Mouse (Mus musculus) lung, adult 2 months (tissue): ENCODE measurements around the gene Zfp827. TPM values are rescaled to one million over a fixed set of nuclear protein-coding genes. Genes with fewer than 3 reads are reported as not detected.

Experiments
- DNase-seq: peaks from one replicate; pipeline ENCODE4 v3.0.0; 2022
- H3K4me1 ChIP-seq: fragments of 200-500 bp; 2 replicates; pipeline ENCODE4 v1.6.1; 2011; ENCODE audit warnings: low read length; ENCODE audit not compliant: control insufficient read depth, insufficient read depth
- H3K4me3 ChIP-seq: fragments of 200-500 bp; replicated peaks from 2 replicates; pipeline ENCODE3; 2011; ENCODE audit warnings: low read depth, mild to moderate bottlenecking, control low read depth, low read length; ENCODE audit errors: extremely low read depth
- CTCF ChIP-seq: fragments of 200-500 bp; IDR thresholded peaks from 2 replicates; pipeline ENCODE4 v1.5.1; 2011; ENCODE audit warnings: mild to moderate bottlenecking, low read length, control low read depth; ENCODE audit not compliant: insufficient read depth
- POLR2A ChIP-seq: fragments of 200-500 bp; IDR thresholded peaks from 2 replicates; pipeline ENCODE4 v1.6.1; 2011; ENCODE audit warnings: low read depth, mild to moderate bottlenecking, control low read depth, low read length, borderline replicate concordance; ENCODE audit errors: extremely low read depth
- WGBS: fragments of 180-500 bp; shearing (Covaris S2); methylation state at CpG from one replicate; pipeline ENCODE4 v1.1.7; 2018; 5-methylcytosine and 5-hydroxymethylcytosine counted together
- polyA plus RNA-seq: library from polyadenylated mRNA; depleted of rRNA; stranded (reverse); fragments of >200 nt; gene quantifications from 2 replicates; pipeline ENCODE4 v1.2.3, GENCODE M21; 2012

Zfp827 gene
- polyA plus RNA-seq, 1 experiment = 9.6 TPM

- Histone ChIP-seq H3K4me1 (no peaks in the 10 kb centered on the region), H3K4me3 (no peak overlapping the region)
- 84% methylated on average over 10 of the region's 10 CpGs for WGBS
- DNase-seq = no peak
- no peak for TF ChIP-seq POLR2A
- no peak for TF ChIP-seq CTCF
Observed at GRCm38 (mm10) chr8:79148799-79149198, 120.6 kb downstream of the Zfp827 start.

GRCm38 (mm10) chr8:79149880-79150279 is 121.6 kb downstream of the Zfp827 start:
- TF ChIP-seq POLR2A (no peak), CTCF (no peak)
- Histone ChIP-seq H3K4me1 (no peaks in the 10 kb centered on the region), H3K4me3 (no peak overlapping the region)
- WGBS = 92% methylated on average over 10 of the region's 10 CpGs
- no peak for DNase-seq

- Histone ChIP-seq H3K4me1 (no peaks in the 10 kb centered on the region), H3K4me3 (no peak overlapping the region)
- DNase-seq = no peak
- 46% methylated on average over 11 of the region's 11 CpGs for WGBS
- TF ChIP-seq CTCF (no peak), POLR2A (no peak)
Observed at GRCm38 (mm10) chr8:79150544-79151192, 122.4 kb downstream of the Zfp827 start.

GRCm38 (mm10) chr8:79151644-79152043 is 123.4 kb downstream of the Zfp827 start:
- DNase-seq = no peak
- WGBS = 90% methylated on average over 4 of the region's 4 CpGs
- Histone ChIP-seq H3K4me3 (no peak overlapping the region), H3K4me1 (no peaks in the 10 kb centered on the region)
- TF ChIP-seq CTCF (no peak), POLR2A (no peak)

GRCm38 (mm10) chr8:79153201-79153600 is 125.0 kb downstream of the Zfp827 start:
- TF ChIP-seq CTCF (no peak), POLR2A (no peak)
- 96% methylated on average over 1 of the region's 1 CpGs for WGBS
- no peak overlapping the region for H3K4me3 ChIP-seq
- no peak for DNase-seq
- H3K4me1 ChIP-seq = no peaks in the 10 kb centered on the region

GRCm38 (mm10) chr8:79153637-79154036 is 125.4 kb downstream of the Zfp827 start:
- 97% methylated on average over 4 of the region's 4 CpGs for WGBS
- no peak for DNase-seq
- Histone ChIP-seq H3K4me1 (no peaks in the 10 kb centered on the region), H3K4me3 (no peak overlapping the region)
- TF ChIP-seq POLR2A = no peak
- TF ChIP-seq CTCF = no peak

GRCm38 (mm10) chr8:79155556-79156161 is 127.4 kb downstream of the Zfp827 start:
- H3K4me1 ChIP-seq = peaks cover 8% of the 10 kb centered on the region; the same call in 1 of the 2 replicates
- no peak for DNase-seq
- no peak overlapping the region for H3K4me3 ChIP-seq
- TF ChIP-seq CTCF (no peak), POLR2A (no peak)
- WGBS = 87% methylated on average over 10 of the region's 10 CpGs

- no peak overlapping the region for H3K4me3 ChIP-seq
- H3K4me1 ChIP-seq = peaks cover 8% of the 10 kb centered on the region; the same call in 1 of the 2 replicates
- TF ChIP-seq POLR2A = no peak
- TF ChIP-seq CTCF = no peak
- 78% methylated on average over 4 of the region's 4 CpGs for WGBS
- no peak for DNase-seq
Observed at GRCm38 (mm10) chr8:79157366-79157765, 129.1 kb downstream of the Zfp827 start.

GRCm38 (mm10) chr8:79158357-79158756 is 130.1 kb downstream of the Zfp827 start:
- TF ChIP-seq CTCF (no peak), POLR2A (no peak)
- 70% methylated on average over 2 of the region's 2 CpGs for WGBS
- no peak overlapping the region for H3K4me3 ChIP-seq
- no peak for DNase-seq
- peaks cover 17% of the 10 kb centered on the region for H3K4me1 ChIP-seq

- no peak overlapping the region for H3K4me3 ChIP-seq
- TF ChIP-seq CTCF (no peak), POLR2A (no peak)
- peaks cover 20% of the 10 kb centered on the region for H3K4me1 ChIP-seq
- WGBS = 81% methylated on average over 9 of the region's 9 CpGs
- DNase-seq = no peak
Observed at GRCm38 (mm10) chr8:79159397-79159796, 131.2 kb downstream of the Zfp827 start.
